Mouse (Mus musculus) thymus, postnatal 14 days (tissue): Measurements from ENCODE around the gene Xrcc3.

Experiments
- DNase-seq: peaks from one replicate; pipeline ENCODE4 v3.0.0; 2021

The Xrcc3 gene

GRCm38 (mm10) chr12:111814769-111815762, 1.4 kb upstream of the Xrcc3 start:
- DNase-seq, result no peak

- no peak for DNase-seq
These were observed 435 bp downstream of the Xrcc3 start for GRCm38 (mm10) chr12:111813111-111813765.

GRCm38 (mm10) chr12:111812611-111813010, 1.1 kb downstream of the Xrcc3 start:
- no peak for DNase-seq

GRCm38 (mm10) chr12:111812075-111812474, 1.6 kb downstream of the Xrcc3 start:
- DNase-seq, result no peak

- DNase-seq, result peak; percentile 76
These were observed 3.9 kb downstream of the Xrcc3 start for GRCm38 (mm10) chr12:111809762-111810161.

- no peak for DNase-seq
These were observed 4.9 kb downstream of the Xrcc3 start for GRCm38 (mm10) chr12:111808775-111809174.

- DNase-seq, result no peak
These were observed 10.1 kb downstream of the Xrcc3 start for GRCm38 (mm10) chr12:111803538-111803937.

- no peak for DNase-seq
These were observed 13.1 kb downstream of the Xrcc3 start for GRCm38 (mm10) chr12:111800459-111801183.

- no peak for DNase-seq
These were observed 15.2 kb downstream of the Xrcc3 start for GRCm38 (mm10) chr12:111798493-111798892.

GRCm38 (mm10) chr12:111797251-111797650, 16.4 kb downstream of the Xrcc3 start:
- DNase-seq, result no peak

- no peak for DNase-seq
These were observed 18.3 kb downstream of the Xrcc3 start for GRCm38 (mm10) chr12:111795180-111795895.

- DNase-seq, result no peak
These were observed 19.0 kb downstream of the Xrcc3 start for GRCm38 (mm10) chr12:111794526-111795179.

GRCm38 (mm10) chr12:111794102-111794501, 19.6 kb downstream of the Xrcc3 start:
- DNase-seq, result no peak

GRCm38 (mm10) chr12:111791474-111792104, 22.1 kb downstream of the Xrcc3 start:
- DNase-seq, result no peak

GRCm38 (mm10) chr12:111790631-111791030, 23.0 kb downstream of the Xrcc3 start:
- no peak for DNase-seq

- DNase-seq, result no peak
These were observed 23.6 kb downstream of the Xrcc3 start for GRCm38 (mm10) chr12:111790090-111790489.

GRCm38 (mm10) chr12:111787015-111787414, 26.7 kb downstream of the Xrcc3 start:
- no peak for DNase-seq

- DNase-seq, result no peak
These were observed 28.5 kb downstream of the Xrcc3 start for GRCm38 (mm10) chr12:111785174-111785573.

GRCm38 (mm10) chr12:111779544-111779943, 34.1 kb downstream of the Xrcc3 start:
- no peak for DNase-seq

- no peak for DNase-seq
These were observed 35.8 kb downstream of the Xrcc3 start for GRCm38 (mm10) chr12:111777919-111778318.

- DNase-seq, result no peak
These were observed 38.8 kb downstream of the Xrcc3 start for GRCm38 (mm10) chr12:111774845-111775244.
